Mouse (Mus musculus) WW6 (cell line): ENCODE data around the gene Inpp5e.
A peak's percentile ranks its signal among the peaks of the same experiment; 100 is the strongest.

ENCODE experiments used
- DNase-seq: peaks from one replicate; pipeline ENCODE4 v3.0.0-alpha.2; 2013; ENCODE audit warnings: low read depth, low spot score

The Inpp5e gene

DNA sequence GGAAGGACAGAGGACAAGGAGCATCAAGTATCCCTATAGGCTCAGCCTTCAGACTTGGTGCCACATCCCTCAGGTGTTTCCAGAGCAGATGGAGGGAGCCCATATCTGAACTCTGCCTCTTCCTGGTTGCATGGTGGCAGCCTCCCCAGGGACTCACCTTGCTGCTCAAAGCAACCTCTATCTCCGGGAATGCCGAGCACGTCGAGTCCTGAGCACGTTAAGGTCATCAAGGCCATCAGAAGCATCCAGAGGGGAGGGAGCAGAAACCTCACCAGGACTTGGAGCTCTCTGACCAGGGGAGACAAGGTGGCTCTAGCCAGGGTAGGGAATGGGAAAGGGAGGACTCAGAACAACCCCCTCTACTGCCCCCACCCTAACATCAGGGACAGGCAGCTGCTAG lies 45.5 kb downstream of the Inpp5e start:
- no peak for DNase-seq

DNA sequence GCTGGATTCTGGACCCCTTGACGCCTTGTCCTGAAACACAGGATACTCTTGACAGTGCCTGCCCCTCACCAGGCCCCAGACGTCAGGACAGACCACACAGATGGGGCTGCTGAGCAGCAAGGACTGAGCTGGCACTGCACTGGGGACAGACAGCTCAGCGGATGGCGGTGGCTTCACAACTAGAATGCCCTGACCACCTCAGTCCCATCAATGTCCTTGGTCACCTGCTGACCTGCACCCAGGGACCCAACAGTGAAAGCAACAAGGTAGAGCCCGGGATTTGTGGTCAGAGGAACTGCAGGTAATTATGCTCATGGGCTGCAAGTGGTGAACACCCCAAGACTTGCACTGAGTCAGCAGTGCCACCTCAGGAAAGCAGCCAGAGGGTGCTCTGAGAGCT lies 46.0 kb downstream of the Inpp5e start:
- DNase-seq = no peak

DNA sequence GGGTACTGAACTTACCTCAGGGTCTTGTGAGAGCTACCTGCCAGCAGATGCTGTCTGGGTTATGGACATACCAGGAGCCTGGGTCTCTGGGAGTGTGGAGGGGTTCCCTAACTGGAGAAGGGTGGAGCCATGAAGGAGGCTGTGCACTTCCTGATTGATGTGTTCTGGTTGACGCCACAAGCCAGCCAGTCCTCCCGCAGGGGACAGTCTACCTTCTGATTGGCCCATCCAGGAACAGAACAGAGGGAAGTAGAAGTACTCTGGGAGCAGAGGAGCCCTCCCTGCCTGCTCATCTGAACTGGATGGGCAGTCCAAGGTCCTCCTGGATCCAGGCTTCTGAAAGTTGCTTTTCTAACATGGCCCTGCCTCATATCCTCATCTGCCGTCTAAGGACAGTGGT lies 48.2 kb downstream of the Inpp5e start, which contains the start of gene Card9:
TSS of gene Card9 (minus strand) at position 147 of the 400 bp plus-strand sequence.
- no peak for DNase-seq

DNA sequence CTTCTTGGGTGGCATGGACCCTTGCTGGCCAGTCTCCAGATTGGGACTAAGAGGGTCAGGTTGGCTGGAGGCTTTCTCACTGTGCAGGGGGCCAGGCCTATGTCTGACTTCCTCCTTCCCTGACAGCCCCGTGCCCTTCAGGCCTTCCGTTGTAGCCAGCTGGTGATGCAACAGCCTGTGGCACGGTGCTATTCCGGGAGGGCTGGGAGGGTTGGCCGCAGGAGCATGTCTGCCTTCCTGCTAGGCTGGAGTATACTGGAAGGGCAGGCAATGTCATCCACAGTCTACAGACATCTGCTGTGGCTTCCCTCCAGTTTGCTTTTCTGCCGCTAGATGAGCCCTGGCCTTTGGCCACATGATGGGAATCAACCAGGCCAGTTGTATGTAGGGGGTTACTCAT lies 49.0 kb downstream of the Inpp5e start:
- no peak for DNase-seq

DNA sequence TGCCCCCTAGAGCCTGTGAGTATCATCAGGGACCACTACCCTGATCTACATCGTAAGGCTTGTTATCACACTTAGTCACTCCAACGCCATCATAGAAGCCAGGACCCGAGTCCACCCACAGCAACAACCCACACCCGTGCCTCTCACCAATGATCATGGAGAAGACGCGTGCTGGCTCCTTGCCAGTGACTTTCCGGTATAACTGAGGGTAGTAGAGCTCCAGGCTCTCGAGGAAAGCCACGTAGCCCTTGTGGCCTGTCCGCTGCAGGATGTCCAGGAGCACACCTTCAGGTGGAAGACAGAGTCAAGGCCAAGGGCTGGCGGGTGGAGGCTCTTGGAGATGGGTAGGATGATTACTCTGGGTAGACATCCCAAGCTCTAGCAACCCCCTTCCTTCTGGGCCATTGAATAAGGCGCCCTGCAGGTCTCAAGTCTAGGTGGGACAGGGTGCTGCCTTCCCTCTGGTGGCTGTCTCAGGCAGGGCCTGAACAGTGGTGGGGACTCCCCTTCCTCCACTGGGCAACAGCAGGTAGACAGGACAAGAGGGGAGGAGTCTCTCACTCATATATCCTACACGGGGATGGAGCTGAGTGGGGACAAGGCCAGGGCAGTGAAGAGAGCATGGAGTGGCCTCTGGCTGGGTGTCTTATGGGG lies 50.2 kb downstream of the Inpp5e start:
- DNase-seq = no peak

DNA sequence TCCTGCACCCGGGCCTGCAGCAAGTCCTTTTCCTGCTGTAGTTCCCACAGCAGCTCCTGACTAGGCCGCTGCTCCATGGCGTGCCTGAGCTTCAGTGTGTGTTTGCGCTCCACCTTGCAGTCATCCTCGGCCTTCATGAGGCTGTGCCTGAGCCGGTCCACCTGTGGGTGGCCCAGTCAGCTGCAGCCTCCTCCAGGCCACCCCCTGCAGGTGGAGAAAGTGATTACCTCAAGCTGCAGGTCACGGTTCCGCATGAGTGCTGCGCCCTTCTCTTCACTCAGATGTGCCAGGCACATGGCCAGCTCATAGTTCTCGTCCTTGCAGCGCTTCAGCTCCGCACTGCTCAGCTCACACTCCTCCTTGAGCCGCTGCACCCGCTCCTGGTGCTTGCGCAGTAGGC lies 51.5 kb downstream of the Inpp5e start:
- no peak for DNase-seq

DNA sequence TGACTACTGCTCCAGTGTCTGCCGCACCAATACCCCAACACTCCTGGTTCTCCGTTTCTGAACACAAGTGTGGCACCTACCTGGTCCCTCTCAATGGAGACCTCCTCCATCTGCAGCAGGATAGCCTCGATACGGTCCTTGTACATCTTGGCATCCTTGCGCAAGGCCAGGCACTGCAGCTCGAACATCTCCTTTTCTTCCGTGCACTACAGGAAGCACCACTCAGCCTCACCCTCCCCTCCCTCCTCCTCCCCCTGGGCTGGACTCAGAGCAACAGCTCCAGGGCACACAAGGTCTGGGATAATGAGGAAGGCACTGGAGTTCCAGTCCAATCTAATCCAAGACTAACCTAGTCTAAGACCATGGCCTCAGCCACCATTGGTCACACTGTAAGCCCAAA lies 52.3 kb downstream of the Inpp5e start:
- DNase-seq = no peak

DNA sequence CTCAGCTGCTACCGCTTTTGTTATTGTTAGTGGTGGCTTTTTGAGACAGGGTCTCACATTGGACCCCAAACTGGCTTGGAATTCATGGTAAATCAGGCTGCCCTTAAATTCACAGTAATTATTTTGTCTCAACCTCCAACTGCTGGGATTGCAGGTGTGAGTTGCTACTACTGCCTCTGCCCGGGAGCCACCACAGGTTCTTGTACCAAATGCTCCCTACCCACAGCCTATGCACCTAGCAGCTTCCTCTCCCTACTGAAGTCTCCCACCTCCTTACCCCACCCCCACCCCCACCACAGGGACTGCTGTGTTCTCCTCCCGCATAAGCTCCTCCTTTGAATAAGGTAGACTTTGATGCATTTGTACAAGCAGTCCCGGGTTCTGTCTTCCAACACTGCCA lies 52.8 kb downstream of the Inpp5e start:
- no peak for DNase-seq

DNA sequence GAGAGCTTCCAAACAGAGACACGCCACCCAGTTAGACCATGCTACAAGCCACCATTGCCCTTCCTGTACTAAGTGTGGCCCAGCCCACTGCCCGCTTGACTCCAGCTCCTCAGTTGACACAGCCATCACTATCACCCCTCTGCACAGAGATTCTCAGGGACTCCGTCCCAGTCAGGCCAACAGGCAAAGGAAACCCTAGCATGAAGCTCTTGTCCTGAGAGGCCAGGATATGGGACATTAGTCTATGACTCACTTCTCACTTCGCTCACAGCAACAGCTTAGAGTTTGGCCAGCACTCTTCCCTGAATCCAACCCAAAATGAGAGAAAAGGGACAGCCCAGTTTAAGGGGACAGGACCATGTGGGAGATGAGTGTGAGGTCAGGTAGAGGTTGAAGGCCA lies 54.6 kb downstream of the Inpp5e start:
- no peak for DNase-seq

DNA sequence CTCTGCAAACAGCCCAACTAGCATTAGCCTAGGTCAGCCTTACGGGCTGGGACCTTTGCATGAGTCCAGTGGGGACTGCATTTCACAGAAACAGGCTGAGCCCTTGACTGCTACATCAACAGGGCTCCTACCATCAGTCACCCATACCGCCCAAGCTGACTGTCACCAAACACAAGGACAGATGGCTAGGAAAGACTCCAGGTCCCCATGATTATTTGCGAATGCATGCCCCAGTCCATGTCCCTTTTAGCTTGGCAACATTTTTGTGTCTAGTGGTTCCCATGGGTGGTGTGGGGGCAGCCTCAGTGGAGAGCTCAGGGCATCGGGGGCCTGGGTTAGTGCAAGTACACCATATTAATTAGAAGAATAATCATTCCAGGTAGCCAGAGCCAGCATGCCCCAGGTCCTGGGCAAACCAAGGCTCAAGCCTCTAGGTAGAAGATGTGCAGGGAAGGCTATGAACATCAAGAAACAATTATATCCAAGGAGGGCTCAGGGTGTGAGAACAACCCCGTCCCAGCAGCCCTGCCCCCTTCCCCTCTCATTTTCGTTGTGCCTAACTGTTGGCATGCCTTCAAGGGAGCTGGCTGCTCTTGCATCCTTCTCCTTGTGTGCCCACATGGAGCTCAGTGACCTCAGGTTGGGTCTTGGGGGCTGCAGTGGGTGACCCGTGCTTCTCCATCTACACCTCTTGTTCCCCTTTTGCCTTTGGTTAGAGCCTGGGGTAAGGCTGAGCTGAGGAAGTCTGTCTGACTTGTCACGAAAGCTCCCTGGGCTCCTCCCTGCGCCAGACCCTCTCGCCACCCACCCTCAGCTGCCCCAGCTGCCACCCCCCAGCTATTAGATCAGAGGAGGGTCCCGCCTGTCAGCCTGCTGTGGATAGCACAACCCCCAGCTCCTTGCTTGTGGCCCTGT lies 55.7 kb downstream of the Inpp5e start:
- DNase-seq = no peak

DNA sequence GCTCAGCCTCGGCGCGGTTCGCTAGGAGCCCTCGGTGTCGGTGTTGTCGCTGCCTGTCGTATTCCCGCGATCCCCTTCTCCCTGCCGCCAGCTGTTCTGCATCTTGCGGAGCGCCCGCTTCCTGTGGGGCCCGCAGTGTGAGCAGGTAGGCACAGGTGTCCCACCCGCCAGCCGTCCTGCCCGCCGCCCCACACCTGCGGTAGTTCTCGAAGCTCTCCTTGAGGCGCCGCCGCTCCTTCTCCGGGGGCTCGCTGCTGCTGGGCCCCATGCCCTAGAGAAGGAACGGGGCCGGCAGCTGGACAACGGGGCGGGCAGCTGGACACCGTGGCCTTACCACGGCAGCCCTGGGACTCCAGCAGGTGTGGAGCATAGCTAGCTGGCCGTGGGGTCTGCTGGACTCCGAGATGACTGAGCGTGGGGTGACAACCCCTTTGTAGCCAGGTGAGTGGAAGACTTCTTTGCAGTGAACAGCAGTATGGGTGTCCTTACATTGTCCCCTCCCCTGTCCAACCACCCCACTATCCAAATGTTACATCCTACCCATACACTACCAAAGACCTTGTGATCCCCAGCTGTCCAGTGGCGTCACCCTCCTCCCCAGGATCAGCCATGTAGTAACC lies 56.6 kb downstream of the Inpp5e start:
- no peak for DNase-seq

DNA sequence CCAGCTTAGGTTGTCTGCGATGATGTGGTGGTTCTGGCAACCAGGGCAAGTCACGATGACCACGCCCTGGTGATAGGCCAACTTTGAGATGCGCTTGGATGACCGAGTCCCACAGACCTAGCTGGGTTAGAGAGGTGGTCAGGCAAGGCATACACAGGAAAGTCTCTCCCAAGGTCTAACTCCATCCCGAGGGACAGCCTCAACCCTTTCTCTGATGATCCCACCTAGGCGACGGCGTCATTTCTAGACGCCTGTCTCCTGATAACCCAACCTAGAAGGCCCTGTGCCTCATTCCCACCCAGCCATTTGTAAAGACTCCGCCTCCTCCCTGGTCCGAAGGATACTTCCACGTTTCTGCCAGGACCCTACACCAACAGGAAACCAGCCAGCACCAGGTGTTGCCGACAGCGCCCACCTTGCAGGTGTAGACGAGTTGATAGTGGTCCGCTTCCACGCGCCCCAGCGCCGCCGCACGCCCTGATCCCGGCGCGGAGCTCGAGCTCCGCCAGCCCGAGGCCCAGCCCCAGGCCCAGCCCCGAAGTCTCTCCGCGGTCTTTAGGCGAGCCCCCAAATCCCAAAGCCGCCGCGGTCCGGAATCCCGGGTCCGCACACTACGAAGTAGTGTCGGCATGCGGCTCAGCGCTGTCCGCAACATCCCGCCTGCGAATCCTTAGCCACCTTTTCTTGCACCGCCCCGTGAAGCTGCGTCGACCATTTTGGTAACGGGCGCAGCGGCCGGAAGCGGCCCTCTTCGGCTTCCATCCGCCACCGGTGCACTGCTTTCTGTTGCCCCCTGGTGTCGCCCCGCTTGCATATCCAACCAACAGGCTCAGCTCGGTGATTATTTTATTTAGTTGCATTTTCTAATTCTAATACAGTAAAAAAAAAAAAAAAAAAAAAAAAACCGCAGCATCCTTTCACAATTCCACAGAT lies 57.4 kb downstream of the Inpp5e start, which contains the start of gene Dnlz:
TSS of gene Dnlz (minus strand) at position 753 of the 933 bp plus-strand sequence.
- DNase-seq = peak; percentile 77

DNA sequence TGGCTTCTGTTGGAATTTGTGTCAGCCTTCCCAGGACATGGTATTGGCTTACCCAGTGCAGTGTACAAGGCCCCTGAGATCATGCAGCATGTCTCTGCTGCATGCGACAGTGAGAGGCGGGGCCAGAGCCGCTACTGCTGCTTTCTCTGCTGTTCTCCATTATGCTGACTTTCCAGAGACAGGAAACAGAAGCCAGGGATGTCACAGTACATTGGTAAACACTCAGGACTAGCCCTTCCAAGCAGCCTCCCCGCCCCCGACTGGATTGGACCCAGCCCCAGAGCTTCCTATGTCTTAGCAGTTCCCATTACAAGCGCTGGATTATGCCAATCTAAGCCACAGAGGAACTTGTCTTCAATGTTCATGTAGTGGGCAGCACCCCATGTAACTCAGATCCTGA lies 60.8 kb downstream of the Inpp5e start:
- no peak for DNase-seq
